Mouse (Mus musculus): Measurements from ENCODE around the gene Ccdc62.

DNA sequence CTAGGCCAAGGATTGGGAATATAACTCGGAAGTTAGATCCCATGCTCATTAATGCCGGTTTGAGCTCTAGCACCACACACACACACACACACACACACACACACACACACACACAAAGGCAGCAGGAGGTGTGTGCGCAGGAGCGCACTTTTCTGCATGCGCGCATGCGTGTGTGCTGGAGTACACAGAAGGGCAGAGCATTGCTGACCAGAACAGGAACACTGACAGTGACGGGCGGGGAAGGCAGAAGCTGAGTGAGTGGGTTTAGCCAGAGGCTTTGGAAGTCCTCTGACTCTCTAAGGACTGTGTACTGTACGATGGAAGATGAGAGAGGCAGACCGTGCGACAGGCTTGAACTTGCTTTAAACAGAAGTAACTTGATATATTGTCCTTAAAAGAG, 3.1 kb downstream of the Ccdc62 start:
- TF ChIP-seq CTCF (IDR thresholded peaks at IDR 0.05; ENCODE audit: extremely low read depth, insufficient read depth, low read length) (no peak), POLR2A (IDR thresholded peaks at IDR 0.05; ENCODE audit: extremely low read depth, insufficient read depth, low read length) (no peak)
